Mouse (Mus musculus) right cerebral cortex, postnatal 36 days (tissue): ENCODE results near the gene Hcls1.

Experiments used
- DNase-seq, 2 experiments: peaks; one replicate each; pipeline ENCODE4 v3.0.0; 2022; ENCODE audit warnings: low spot score in 2 of 2, mixed read lengths in 1 of 2

The Hcls1 gene

DNA sequence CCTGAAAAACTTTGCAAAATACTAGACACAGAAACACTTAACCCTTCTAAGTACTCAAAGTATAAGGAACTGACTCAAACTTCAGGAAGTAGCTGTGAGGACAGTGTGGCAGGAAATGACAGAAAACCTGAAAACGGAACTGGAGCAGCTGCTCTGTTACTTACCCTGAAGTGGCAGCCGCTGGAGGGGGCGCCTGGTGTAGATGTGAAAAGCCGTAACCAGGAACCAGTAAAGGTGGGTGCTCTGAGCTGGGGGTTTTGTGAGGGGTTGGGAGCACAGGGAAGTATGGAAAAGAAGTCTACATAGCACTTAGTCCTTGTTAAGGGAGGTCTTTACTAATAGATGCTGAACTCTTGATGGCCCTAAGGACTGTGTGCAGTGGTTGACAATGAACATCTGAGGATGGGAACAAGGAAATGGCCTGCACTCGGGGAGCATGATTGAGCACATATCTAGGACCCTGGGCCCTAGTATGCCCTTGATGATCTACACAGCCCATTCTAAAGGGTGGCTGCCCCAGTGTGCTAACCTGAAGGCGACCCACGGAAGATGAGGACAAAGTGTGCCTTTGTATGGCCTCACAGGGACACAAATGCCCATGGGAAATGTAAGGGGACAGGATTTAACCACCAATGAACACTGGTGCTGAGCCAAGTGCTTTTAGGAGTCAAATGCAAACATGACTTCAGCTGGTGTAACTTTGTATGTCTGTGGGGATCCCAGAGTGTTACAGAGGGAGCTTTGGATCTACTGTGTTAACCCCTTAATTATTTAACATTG is at the start of gene Hcls1:
Hcls1 (plus strand) TSS at position 143 of the 780 bp plus-strand sequence.
- no peak for DNase-seq

DNA sequence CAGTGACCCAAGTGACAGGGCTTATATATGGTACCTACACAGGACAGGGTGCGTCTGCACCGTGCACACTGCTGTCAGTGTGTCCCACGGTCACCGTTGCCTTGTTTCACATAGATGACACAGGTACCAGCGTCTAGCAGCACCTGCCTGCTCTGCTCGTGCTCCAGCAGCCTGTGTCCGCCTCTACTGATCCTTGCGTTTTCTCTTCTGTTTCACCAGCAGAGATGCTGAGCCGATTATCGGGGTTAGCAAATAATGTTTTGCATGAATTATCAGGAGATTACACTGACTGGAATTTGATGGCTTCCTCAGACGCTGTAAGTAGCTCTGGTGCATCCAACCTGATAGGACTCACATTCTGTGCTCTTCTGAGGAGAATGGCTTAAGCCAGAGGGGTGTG is 48.9 kb upstream of the Hcls1 start:
- DNase-seq = no peak

DNA sequence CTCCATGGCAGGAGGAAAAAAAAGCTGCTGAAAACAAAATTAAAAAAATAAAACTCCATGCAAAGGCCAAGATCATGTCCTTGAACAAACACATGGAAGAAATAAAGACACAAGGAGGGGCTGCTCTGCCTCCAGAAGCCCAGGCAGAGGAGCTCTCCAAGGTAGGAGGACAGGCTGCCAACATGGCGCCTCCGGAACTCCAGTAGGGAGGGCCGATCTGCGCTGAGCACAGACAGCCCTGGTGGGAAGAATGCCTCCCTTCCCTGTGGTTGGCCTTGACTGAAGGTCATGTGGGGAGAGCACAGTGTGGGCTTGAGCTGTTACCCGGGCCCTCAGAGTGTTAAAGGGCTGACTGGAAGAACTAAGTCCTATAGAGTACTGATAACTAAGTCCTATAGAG is 47.2 kb upstream of the Hcls1 start:
- DNase-seq = no peak

DNA sequence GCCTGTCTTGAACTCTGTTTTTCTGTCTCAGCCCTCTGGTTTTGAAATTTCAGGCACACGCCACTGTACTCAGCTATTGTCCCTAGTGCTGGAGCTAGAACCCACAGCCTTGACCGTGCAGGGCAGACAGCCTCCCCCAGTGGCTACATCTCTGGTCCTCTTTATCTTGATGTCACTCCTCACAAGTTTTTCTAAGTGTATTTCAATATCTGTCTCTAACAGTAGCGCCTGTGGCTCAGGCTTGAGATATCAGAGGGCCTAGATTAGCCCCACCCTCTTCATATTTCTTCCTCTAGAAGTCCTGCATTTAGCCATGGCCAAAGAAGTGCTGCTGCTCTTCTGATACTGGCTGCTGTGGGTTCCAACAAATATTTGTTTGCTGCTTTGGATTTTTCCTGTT is 44.2 kb upstream of the Hcls1 start:
- DNase-seq = no peak

DNA sequence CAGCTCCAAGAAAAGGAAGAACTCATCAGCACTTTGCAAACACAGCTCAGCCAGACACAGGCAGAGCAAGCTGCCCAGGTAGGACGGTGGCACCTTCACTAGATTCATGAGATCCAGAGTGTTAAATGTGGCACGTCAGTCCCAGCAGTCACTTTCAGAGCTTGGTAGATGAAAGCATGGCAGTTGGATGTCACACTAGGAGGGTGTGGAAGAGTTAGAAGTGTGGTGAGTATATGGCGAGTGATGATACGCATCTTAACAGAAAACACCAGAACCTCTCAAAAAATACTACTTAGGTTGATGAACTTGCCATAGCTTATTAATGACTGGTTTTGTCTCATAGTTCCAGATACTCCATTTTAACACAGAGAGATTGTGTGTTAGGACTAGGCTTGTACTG is 43.4 kb upstream of the Hcls1 start:
- no peak for DNase-seq

DNA sequence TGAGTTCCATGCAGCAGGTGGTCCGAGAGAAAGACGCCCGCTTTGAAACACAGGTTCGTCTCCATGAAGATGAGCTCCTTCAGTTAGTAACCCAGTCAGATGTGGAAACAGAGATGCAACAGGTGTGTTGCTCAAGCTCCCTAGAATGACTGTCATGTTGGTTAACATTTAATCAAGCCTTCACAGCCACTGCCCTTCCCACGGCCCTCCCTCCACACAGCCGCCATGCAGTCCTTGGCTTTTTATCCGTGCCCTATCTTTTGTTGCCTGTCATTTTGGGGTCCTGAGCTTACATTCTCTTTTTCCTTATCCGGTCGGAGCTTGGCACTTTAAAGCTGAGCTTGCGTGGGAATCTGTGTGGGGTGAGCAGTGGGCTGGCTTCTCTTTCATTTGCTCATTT is 41.5 kb upstream of the Hcls1 start:
- DNase-seq = no peak

DNA sequence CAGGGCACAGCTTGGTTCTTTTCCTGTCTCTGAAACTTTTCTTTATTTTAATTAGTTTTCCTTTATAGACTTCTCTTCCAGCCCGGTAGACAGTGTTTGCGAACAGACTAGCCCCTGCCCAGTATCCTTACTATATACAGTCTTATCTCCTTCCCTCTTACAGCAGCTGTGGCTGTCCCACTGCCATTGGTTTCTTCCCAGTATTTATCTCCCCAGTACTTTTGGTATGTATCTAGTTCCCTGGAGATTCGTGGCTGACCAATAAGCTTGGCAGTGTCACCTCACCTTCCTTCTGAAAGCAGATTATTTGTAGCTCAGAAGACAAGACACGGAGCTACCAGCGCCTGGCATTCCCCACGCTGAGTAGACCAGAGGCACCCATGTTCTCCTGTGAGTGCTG is 38.1 kb upstream of the Hcls1 start:
- no peak for DNase-seq

DNA sequence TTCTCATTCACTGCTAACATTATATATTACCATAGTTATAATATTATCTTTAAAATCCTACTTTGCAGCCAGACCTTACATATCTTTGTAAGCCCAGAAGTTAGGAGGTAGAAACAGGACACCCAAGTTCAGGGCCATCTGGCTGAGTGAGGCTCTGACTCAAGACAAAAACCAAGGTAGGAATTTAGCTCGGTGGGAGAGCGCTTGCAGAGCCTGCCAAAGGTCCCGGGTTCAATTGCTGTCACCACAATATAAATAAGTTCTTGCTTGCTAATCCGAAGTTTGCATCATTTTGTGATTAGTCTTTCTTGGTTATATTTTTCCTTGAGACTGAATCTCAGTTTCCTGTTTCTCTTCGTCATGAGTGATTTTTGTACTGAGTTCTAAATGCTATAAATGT is 31.6 kb upstream of the Hcls1 start:
- DNase-seq = no peak

DNA sequence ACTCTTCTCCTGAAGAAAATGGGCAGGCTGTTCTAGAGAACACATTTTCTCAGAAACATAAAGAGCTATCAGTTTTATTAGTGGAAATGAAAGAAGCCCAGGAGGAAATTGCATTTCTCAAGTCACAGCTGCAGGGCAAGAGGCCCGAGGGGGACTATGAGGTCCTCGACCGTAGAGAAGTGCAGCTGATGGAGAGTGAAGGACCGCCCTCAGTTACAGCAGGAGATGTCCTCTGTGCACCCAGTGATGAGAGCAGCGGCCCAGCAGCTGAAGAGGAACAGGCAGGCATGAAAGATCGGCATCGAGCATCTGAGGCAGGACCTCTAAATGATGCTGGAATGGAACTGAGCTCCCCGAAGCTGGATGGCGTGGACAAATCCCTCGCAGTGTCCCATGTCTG is 22.9 kb upstream of the Hcls1 start:
- DNase-seq = no peak

DNA sequence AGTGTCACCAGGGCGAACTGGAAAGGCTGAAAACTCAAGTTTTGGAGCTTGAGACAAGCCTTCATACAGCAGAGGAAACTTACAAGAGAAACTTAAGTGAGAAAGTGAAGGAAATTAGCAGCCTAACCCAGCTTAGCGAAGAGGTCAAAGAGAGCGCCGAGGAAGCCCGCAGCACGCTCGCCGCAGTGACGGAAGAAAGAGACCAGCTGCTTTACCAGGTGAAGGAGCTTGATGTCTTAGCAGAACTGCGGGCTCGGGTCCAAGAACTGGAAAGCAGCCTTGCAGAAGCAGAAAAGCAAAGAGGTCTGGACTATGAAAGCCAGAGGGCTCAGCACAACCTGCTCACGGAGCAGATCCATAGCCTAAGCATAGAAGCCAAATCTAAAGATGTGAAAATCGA is 22.5 kb upstream of the Hcls1 start:
- no peak for DNase-seq

DNA sequence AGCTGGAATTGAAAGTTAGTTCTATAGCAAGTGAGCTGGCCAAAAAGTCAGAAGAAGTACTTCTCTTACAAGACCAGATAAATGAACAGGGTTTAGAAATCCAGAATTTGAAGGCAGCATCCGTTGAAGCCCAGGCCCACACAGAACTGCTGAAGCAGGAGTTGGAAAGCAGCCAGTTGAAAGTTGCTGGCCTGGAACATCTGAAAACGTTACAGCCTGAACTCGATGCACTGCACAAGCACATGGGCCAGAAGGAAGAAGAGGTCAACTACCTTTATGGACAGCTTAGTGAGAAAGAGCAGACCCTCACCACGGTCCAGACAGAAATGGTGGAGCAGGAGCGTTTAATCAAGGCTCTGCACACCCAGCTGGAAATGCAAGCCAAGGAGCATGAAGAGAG is 20.6 kb upstream of the Hcls1 start:
- no peak for DNase-seq

DNA sequence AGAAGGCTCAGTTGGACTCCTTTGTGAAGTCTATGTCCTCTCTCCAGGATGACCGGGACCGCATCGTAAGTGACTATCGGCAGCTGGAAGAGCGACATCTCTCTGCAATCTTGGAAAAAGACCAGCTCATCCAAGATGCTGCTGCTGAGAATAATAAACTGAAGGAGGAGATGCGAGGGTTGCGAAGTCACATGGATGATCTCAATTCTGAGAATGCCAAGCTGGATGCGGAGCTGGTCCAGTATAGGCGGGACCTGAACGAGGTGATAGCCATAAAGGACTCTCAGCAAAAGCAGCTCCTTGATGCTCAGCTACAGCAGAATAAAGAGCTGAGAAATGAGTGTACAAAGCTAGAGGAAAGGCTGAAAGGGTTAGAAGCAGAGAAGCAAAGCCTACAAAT is 16.3 kb upstream of the Hcls1 start:
- DNase-seq = no peak

DNA sequence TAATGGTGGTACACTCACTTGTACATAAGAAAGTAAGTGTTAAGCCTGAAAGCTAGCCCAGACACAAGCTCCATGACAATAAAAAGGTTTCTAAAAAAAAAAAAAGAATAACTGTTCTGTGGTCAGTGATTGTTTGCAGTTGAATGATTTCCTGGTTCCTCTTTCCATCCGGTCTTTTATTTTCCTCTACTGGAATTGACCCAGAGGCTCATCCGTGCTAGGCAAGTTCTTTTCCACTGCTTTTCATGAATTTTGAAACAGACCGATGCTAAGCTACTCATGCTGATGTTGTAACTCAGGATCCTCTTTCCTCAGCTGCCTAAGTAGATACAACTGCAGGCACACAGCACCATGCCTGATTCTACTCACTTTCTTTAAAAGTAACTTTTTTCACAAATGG is 14.4 kb upstream of the Hcls1 start:
- no peak for DNase-seq

DNA sequence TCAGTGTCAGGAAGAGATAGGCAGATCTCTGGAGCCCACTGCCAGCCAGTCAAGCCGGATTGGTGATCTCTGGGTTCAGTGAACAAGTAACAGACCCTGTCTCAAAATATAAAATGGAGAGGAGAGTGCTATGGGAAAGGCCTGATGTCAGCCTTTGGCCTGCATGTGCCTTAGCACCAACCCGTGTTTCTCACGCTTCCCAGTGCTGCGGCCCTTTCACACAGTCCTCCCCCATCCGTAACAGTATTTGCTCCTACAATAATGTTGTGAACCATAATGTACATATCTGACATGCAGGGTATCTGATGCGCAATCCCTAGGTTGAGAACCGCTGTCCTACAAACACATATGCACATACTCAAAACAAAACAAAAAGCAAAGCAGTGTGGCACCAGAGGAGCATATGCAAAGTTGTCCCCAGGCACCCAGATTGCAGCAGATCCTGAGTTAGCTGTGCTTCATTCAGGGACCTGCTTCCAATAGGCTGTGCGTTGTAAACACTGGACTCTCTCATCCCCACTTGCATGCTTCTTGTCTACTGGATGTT is 13.6 kb upstream of the Hcls1 start:
- no peak for DNase-seq

DNA sequence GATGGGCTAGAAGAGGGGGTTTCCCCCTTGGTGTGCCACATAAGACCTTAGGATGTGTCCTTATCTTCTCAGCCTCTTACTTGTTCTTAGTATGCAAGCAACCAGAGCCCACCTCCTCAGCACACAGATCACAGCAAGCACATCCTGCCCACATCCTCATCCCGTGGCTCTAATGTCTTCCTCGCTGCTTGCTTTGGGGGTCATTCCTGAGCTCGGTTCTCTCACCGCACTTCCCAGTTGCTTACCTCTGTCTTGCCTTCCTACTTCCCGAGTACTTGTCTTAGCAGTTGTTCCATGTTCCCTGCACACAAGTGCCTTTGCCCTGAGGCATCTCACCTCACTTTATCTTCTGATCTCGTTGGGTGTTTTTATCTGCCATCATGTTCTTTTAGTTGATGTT is 12.8 kb upstream of the Hcls1 start:
- no peak for DNase-seq

DNA sequence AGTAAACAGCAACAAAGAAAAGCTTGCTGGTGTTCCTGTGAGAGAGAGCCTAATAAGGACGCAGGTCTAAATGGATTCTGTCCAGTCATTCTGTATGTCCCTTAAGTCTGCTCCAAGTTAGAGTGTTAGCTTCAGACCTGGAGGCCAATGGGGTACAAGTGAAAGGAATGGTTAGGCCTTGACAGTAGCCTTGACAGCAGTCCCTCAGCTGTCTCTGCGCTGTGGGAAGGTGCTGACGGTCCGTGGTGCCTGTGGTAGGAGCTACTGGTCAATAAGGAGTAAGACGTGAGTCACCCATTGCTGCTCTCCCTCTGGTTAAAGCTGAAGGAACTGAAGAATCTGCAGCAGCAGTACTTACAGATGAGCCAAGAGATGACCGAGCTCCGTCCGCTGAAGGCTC is 10.5 kb upstream of the Hcls1 start:
- DNase-seq = no peak

DNA sequence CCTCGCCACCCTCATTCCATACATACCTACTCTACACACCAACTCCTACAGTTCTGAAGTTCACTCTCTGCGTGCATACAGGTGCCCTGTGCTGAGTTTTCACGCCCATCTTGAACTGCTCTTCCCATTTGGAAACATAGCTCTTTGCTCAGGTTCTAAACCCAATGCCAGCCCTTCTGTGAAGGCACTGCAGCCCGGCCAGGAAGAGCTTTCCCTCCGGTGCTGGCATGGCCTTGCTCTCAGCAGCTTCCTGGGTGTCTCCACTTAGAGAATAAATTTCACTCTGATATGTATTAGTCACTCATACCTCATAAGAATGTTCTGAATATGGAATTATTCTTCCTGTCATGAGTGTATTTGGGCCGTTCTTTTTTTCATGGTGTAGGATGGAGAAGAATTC is 9.4 kb upstream of the Hcls1 start:
- DNase-seq = no peak

DNA sequence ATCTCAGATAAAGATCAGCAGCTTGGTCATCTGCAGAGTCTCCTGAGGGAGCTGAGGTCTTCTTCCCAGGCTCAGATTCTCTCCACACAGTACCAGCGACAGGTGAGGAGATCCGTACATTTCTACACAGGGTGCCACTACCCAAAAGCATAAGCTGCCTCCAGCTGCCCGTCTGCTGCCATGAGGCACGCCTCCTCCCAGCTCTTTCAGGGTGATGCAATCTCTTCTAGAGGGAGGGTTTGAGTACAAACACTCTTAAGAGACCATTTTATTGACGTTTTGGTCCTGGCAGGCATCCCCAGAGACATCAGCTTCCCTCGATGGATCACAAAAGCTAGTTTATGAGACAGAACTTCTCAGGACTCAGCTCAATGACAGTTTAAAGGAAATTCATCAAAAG is 9.0 kb upstream of the Hcls1 start:
- DNase-seq = no peak

DNA sequence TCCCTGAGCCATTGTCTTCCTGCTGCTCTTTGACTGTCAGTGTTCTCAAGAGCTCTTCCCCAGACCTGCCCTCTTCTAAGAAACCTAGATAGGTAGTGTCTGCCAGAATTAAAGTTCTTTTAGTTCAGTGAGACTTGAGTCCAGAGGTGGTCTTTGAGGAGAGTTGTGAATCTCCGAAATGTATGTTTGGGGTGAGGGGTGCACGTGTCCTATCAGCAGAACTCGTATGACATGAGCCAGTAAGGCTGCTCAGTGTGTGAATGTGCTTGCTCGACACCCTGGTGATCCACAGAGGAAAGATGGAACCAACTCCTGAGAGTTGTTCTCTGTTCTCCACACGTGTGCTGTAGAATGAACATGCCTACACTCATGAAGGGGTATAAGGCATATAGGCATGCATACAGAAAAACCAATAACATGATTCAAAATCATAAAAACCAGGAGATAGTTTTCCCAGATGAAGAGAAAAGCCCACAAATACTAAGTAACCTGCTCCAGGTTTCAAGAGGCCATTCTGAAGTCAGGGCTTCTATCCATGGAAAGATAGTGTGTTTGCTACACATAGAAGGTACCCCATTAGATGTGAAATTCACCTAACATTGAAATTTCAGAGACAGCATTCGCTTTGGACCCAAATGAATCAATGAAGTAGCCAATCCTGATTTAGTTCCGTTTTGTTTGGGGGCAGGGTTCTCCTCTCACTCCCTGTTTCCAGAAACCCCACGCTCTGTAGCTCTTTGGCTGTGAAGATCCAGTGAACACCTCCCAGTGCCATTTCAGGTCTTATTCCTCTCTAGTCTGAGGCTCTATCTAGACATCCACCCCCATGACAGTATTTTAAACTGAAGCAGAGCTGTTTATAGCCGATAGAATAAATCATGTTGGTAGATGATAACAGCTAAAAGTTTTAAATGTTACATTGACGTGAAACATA is 8.0 kb upstream of the Hcls1 start:
- DNase-seq = no peak

DNA sequence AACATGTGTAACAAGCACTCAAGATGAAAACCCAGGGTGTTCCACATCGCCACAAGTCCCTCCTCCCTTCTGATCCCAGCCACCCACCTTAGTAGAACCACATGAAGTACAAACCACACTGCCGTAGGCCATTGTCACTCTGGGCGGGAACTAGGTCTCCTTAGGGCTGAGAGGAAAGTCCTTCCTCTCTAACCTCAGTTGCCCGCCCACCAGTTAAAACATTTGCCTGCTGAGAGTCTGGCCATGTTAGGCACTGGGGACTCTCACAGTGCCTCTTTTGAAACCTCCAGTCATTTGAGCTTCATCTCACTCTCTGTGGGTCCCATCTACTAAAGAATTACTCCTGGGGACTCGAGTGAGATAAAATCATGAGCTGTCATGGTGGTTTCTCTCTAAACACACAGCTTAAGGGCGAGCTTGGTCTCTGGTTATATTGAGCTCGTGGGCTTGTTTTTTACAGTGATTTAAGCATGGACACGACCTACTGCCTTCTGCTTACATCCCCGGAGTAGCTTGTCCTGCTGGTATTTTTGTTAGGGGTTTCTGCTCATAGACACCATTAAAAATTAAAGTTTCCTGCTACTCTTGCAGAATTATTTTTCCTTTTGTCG is 7.2 kb upstream of the Hcls1 start:
- DNase-seq = no peak

DNA sequence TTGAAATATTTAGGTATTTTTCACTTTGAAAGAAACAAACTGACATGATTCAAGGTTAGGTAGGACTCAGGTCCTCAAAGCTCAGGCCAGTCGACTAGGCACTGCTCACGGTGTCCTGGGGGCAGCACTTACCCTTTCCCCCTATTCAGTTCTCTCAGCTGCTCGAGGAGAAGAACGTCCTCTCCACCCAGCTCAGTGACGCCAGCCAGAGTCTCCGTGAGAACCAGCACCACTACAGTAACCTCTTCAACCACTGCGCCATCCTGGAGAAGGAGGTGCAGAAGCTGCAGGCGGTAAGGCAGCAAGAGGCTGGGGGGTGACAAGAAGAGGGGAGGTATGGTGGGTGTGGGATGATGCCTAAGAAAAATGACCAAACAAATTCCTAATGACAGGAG is 6.7 kb upstream of the Hcls1 start:
- DNase-seq = no peak

DNA sequence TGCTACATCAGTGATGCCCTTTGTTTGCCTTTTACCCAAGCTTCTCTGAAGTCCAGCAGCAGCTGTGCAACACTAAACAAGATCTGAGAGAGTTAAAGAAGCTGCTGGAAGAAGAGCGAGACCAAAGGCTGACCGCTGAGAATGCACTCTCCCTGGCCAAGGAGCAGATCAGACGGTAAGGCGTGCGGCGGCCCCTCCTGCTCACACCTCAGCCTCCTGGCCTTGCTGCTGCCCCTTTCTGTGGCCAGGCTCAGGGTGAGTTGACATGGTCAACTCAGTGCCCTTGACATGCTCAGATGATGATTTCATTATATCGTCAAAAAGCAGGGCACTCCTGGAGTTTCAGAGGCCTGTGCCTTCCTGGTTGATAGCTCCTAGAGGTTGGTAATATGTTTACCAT is 5.6 kb upstream of the Hcls1 start:
- no peak for DNase-seq
